Mouse (Mus musculus): ENCODE measurements around the gene Olfr691. TPM values are rescaled to one million over a fixed set of nuclear protein-coding genes. Genes with fewer than 3 reads are reported as not detected.

Gene Olfr691
- total RNA-seq, 2 experiments from 2014 or later, result 0.32 to 0.68 TPM

Other genes with a start within 250 kb of the Olfr691 start
- gene Olfr680-ps1, start 249.5 kb downstream of the Olfr691 start, total RNA-seq (2021), result not detected
- gene Olfr681, start 225.4 kb downstream of the Olfr691 start, total RNA-seq (2021), result not detected
- gene Olfr683, start 195.3 kb downstream of the Olfr691 start, total RNA-seq (2021), result not detected
- not detected for gene Olfr684, start 178.6 kb downstream of the Olfr691 start, total RNA-seq (2021)
- not detected for gene Olfr685, start 156.3 kb downstream of the Olfr691 start, total RNA-seq (2021)
- gene Olfr686, start 134.8 kb downstream of the Olfr691 start, total RNA-seq (2021), result not detected
- gene Olfr688, start 54.2 kb downstream of the Olfr691 start, total RNA-seq (2021), result not detected
- gene Olfr689, start 31.1 kb downstream of the Olfr691 start, total RNA-seq (2021), result not detected
- gene Olfr690, start 8.2 kb downstream of the Olfr691 start, total RNA-seq (2021), result under 1 TPM; 0.44 to 0.70 TPM
- gene Olfr692, start 26.0 kb upstream of the Olfr691 start, total RNA-seq (2021), result not detected
- gene Gm5901, start 32.8 kb upstream of the Olfr691 start, total RNA-seq (2021), result not detected
- 10 to 100 TPM; 52.9 to 66.4 TPM for gene Fam160a2, start 57.8 kb upstream of the Olfr691 start, total RNA-seq (2021)
- gene Cnga4, start 62.3 kb upstream of the Olfr691 start, total RNA-seq (2021), result under 1 TPM; 0.52 to 0.66 TPM
- 1 to 10 TPM; 6.3 to 9.6 TPM for gene Cckbr, start 83.5 kb upstream of the Olfr691 start, total RNA-seq (2021)
- 10 to 100 TPM; 14.2 to 14.9 TPM for gene Cavin3, start 140.0 kb upstream of the Olfr691 start, total RNA-seq (2021)
- 10 to 100 TPM; 89.3 to 93.6 TPM for gene Smpd1, start 212.1 kb upstream of the Olfr691 start, total RNA-seq (2021)
- gene Apbb1, start 239.4 kb upstream of the Olfr691 start, total RNA-seq (2021), result 100 to 1,000 TPM; 371 to 404 TPM

Data from layer of hippocampus, postnatal 25 days (tissue).